Mouse (Mus musculus): Measurements from ENCODE around the gene Ppp1r7. TPM values are rescaled to one million over a fixed set of nuclear protein-coding genes. Genes with fewer than 3 reads are reported as not detected.

Gene Ppp1r7
- polyA plus RNA-seq, 1 experiment from 2014 or later, result 63.3 TPM

Small RNA genes lying within 50 kb of the gene (microRNA-seq; reads per million reads assigned to microRNA genes)
- gene Mir6345 (ENCODE audit: borderline number of aligned reads), result not detected
- not detected for gene Mir6902 (ENCODE audit: borderline number of aligned reads)

Other genes with a start within 250 kb of the Ppp1r7 start
- 0.20 and 0.22 TPM in 2 replicates for gene Kif1a, start 240.9 kb upstream of the Ppp1r7 start, polyA plus RNA-seq (2015; fragmentation: Nextera tagmentation; extraction: Ambion mirVana)
- gene Agxt, start 207.6 kb upstream of the Ppp1r7 start, polyA plus RNA-seq (2015; fragmentation: Nextera tagmentation; extraction: Ambion mirVana), result 0.13 and 0.21 TPM in 2 replicates
- 0.50 and 0.74 TPM in 2 replicates for gene 2310007B03Rik, start 181.9 kb upstream of the Ppp1r7 start, polyA plus RNA-seq (2015; fragmentation: Nextera tagmentation; extraction: Ambion mirVana)
- 0.08 and 0.10 TPM in 2 replicates for gene Crocc2, start 174.1 kb upstream of the Ppp1r7 start, polyA plus RNA-seq (2015; fragmentation: Nextera tagmentation; extraction: Ambion mirVana)
- gene Sned1, start 107.0 kb upstream of the Ppp1r7 start, polyA plus RNA-seq (2015; fragmentation: Nextera tagmentation; extraction: Ambion mirVana), result 0.57 and 0.78 TPM in 2 replicates
- 20.1 and 21.5 TPM in 2 replicates for gene Mterf4, start 36.9 kb upstream of the Ppp1r7 start, polyA plus RNA-seq (2015; fragmentation: Nextera tagmentation; extraction: Ambion mirVana)
- 7.3 and 8.6 TPM in 2 replicates for gene Pask, start 628 bp downstream of the Ppp1r7 start, polyA plus RNA-seq (2015; fragmentation: Nextera tagmentation; extraction: Ambion mirVana)
- gene Ano7, start 31.1 kb downstream of the Ppp1r7 start, polyA plus RNA-seq (2015; fragmentation: Nextera tagmentation; extraction: Ambion mirVana), result 0.13 and 0.23 TPM in 2 replicates
- gene Hdlbp, start 136.0 kb downstream of the Ppp1r7 start, polyA plus RNA-seq (2015; fragmentation: Nextera tagmentation; extraction: Ambion mirVana), result 87.6 and 87.8 TPM in 2 replicates
- gene Farp2, start 169.2 kb downstream of the Ppp1r7 start, polyA plus RNA-seq (2015; fragmentation: Nextera tagmentation; extraction: Ambion mirVana), result 0.68 and 0.86 TPM in 2 replicates

All from thymus, postnatal 0 days (tissue).